Mouse (Mus musculus) natural killer cell, adult 2 months (primary cell): ENCODE results near the gene Mertk.

Experiments used
- DNase-seq, 2 experiments: peaks; one replicate each; pipeline ENCODE4 v3.0.0; 2022; ENCODE audit warnings: low spot score in 2 of 2

Mertk gene

GRCm38 (mm10) chr2:128818956-128819643 is 120.3 kb downstream of the Mertk start:
- DNase-seq, result no peak

DNA sequence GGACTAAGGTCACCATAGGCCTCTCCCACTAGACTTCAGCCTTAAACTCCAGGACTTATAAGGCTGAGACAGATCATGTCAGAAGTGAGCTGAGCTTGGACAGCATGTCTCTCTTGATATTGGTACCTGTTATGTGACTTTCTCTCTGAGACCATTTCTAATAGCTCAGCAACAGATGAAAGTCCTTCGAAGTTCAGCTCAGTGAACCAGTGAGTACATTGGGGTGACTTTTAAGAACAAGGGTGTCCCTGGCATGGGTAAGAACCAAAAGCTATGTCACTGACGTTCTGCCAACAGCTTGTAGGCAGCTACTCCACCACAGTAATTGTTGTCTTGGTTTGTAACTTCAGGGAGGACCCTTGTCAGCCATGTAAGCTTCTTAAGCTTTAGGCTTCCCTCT is 121.9 kb downstream of the Mertk start:
- DNase-seq, result no peak

DNA sequence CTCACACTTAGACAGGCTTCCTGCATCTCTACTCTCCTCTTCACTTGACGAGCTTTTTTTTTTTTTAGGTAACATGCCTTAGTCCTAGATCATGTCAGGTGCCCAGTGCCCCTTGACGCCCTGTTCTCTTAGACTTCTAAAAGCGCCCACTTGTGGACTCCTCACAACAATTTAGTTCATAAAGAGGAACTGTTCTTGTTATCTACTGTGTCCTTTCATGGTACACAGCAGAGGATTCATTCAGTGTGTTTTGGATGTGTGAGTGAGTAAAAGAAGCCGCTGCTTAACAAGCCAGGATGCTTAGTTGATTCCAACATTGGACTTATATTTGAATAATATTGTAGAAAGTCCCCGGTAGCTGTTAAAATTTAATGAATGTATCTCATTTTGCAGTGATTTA is 125.1 kb downstream of the Mertk start:
- no peak for DNase-seq

DNA sequence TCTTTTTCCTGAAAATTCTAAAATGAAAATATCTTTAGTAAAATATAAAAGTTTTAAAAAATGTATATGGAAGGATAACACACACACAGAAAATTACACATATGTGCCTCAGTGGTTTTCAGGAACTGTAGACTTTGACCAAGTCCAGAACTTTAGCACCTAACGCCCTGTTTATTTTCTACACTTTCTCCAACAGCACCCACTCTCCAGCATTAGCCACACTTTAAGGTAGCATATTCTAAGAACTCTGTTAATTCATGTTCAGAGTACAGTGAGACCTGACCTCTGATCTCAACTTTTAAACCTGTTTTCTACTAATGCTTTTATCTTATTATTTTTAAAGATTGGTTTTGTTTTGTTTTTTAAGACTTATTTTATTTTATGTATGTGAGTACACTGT is 129.0 kb downstream of the Mertk start:
- DNase-seq, result no peak

GRCm38 (mm10) chr2:128832611-128833010 is 133.9 kb downstream of the Mertk start:
- no peak for DNase-seq

DNA sequence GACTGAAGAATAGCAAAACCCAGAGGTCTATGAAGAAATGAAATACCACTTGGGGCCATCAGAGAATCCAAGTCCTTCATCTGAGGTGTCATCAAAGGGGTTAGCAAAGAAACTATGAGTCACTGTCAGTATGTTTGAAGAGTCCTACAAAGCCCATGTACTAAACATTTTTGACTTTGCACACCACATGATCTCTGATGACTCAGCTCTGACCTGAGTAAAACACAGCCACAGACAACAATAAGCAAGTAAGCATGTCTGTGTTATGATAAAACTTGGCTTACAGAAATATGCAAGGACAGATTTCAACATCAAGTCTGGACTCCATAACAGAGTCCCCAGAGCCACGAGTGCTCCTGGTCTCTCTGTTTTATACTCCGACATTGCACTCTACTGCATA is 134.3 kb downstream of the Mertk start:
- no peak for DNase-seq

DNA sequence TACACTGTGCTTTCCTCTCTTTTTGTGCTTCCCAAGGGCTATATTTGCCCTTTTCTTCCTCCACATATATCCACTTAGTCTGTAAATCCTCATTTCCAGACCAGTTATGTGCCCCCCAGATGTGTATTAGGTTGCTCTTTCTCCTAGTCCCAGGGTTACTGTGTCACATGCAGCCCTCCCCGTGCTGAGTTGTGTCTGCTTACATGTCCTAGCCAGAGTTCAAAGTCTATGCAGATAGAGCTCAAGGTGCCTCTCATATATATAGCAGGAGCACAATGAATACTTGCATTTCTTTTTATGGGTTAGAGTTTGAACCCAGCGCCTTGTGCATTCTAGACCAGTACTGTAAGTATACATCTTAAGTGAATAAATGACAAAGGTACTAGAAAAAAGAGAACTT is 134.7 kb downstream of the Mertk start:
- no peak for DNase-seq

DNA sequence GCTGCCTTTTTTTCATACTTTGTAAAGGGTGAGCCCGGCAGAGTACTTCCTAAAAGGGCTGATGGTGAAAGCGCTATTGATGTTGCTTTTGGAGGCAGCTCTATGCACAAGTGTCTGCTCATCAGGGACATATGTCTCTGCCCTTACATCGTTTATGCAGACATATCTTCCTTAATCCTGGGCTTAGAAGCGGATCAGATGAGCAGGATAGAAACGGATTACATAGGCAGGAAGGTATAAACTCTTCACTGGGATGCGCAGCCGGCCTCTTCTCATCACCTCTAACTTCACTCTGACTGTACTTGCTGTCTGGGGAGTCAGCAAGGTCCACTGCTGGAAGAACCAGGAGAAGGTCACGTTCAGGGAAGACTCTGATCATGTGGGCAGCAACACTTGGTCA is 138.8 kb downstream of the Mertk start:
- DNase-seq, result no peak

GRCm38 (mm10) chr2:128838611-128839010 is 139.9 kb downstream of the Mertk start:
- DNase-seq, result no peak

DNA sequence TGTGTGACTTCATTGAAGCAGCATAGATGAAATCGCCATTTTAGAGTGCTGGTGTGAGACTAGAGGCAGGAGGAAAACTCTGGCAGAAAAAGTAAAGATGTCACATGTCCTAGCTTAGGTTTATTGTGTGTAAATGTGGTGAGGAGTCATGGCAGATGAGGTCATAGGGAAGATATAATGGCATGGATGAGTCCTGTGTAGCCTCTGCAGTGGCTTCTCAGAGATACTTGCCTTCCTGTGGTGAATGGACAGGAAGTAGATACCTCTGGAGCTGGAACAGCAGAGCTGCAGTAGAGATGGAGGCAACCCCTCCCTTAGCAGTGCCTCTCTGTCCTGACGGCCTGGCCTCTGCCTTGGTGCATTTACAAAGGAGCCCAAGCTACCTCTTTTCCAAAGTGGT is 140.7 kb downstream of the Mertk start:
- DNase-seq, result no peak

DNA sequence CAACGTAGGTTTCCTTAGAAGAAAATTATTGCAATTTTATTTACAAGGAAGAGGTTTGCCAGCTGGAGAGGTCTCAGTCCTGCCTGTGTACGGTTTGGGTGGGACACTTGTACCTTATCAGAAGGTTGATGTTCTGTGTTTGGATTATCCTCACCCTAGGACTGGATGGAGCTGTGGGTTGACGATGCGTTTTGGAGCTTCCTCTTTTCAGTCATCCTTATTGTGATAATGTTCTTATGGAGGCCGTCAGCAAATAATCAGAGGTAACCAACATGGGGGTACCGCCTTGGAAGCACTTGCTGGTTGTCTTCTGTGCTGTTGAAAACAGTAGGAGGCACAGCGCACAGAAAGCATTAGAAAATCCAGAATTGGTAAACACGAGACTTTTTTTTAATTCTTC is 143.7 kb downstream of the Mertk start:
- no peak for DNase-seq

DNA sequence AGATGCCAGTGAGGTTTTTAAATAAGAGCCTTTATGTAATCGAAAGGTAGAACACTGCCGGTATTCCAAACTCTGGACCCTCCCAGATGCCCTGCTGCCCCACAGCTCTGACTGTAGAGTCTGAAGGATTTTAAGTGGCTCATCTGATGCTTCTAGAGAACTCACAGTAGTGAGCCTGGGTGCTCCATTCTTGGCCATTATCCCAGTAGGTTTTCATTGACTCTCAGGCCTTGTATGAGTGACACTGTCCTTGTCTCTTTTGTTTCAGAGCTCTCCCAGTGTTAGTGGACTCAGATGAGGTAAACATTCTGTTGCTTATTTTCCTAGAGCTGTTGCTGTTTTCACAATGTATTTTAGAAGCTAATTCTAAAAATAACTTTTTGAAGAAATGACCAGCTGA is 151.3 kb downstream of the Mertk start:
- no peak for DNase-seq
